Mouse (Mus musculus) cerebellum, adult 2 months (tissue): ENCODE results near the gene Rtn4r.

Experiments used
- CTCF ChIP-seq: fragments of 200-500 bp; IDR thresholded peaks from 2 replicates; pipeline ENCODE4 v1.5.1; 2011; ENCODE audit warnings: low read depth, mild to moderate bottlenecking, control low read depth, low read length, moderate library complexity, borderline replicate concordance; ENCODE audit not compliant: insufficient read depth
- POLR2A ChIP-seq: fragments of 200-500 bp; IDR thresholded peaks from 2 replicates; pipeline ENCODE4 v1.6.1; 2011; ENCODE audit warnings: low read length, control low read depth, borderline replicate concordance; ENCODE audit not compliant: insufficient read depth

DNA sequence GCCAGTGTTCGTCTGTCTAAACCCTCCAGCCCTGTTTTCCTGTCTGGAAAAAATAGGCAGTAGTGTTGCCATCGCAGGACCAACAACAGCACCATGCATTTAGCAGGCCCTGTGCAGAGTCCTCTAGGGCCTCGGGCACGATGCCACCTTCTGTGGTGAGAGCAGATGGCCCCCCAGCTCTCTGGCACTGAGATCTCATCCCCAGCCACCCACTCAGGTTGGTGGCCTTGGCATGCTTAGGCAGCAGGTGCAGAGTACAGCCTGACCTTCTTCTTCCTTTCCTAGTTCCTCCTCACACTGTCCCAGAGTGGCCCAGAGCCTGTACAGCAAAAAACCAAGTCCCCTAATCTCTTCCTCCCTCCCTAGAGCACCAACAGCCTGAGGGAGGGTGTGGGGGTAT is 3.4 kb upstream of the Rtn4r start:
- TF ChIP-seq CTCF (no peak), POLR2A (no peak)
